Mouse (Mus musculus) telencephalon, adult 2 months (tissue): ENCODE results near the gene Hspa1a.
"Not testable (repeated sequence)": the region's sequence is repeated elsewhere in the genome, so short reads cannot be mapped to it uniquely, and the experiment has no call there.

Experiments
- DNase-seq: peaks from one replicate; pipeline ENCODE4 v3.0.0-alpha.2; 2011; ENCODE audit warnings: low read depth, low spot score

The Hspa1a gene

GRCm38 (mm10) chr17:35001452-35002152 is 29.6 kb upstream of the Hspa1a start:
- DNase-seq: no peak

DNA sequence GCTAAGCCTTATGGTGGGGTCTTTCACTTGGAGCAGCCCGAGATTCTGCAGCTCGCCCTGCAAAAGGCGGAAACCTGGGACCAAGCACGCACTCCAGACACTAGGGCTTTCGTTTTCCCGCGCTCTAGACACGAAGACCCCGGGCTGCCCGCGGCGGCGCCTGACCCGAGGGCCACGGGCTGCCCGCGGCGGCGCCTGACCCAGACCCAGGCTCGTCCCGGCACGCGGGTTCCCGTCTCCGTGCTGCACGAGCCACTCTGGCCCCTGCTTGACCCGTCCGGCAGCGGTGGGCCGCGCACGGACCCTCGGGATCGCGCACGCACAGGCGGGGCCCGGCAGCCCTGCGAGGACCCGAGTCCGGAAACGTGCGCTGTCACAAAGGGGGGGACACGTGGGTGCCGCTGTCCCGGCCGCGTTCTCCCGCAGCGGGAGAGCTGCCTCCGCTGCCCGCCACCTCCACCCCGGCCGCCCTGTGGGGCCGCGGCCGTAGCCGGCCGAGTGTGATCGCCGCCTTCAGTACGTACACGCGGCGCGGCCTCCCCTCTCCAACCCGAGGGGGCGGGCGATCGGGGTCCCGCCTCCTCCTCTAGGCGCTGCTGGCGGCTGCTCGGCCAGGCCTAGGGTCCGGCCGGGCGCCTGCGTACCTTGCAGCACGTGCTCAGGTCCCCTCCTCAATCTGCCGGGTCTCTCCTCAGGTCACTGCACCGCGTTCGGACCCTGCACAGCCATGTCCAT is 28.9 kb upstream of the Hspa1a start, which contains the start of gene Vars:
Vars (plus strand) TSS at position 271 of the 735 bp plus-strand sequence.
- DNase-seq: no peak

DNA sequence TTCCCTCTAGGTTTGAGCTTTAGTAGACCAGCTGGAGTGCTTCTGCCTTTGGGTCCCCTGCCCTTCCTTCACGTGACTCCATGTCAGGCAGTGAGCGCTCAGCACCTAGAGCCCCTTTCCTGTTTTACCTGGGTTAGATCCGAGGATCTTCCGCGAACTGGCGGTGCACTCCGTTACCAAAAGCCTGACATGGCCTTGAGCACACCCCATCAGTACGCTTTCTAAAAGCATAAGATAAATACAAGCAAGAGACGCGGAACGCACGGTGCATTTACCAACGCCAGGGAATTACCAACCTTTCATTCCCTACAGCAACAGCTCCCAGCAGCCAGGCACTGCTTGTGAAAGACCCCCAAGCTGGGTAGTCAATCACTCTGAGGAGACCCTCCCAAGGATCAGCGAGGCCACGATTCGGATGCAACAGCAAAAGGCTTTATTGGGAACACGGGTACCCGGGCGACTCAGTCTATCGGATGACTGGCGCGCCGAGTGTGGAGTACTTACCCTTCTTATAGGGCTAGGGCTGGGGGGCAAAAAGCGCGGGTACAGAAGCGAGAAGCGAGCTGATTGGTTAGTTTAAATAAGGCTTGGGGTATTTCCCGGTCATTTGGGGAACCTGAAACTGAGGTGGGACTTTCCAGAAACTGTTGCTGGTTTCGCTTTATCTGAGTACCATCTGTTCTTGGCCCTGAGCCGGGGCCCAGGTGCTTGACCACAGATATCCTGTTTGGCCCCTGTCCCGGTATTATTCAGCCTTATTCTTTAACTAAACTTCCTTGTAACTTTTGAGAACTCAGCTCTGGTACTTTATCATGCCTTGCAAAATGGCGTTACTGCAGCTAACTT is 28.1 kb upstream of the Hspa1a start:
- not testable (repeated sequence) for DNase-seq

GRCm38 (mm10) chr17:34998526-34999430 is 26.8 kb upstream of the Hspa1a start:
- DNase-seq: no peak

GRCm38 (mm10) chr17:34997142-34997483 is 25.2 kb upstream of the Hspa1a start:
- DNase-seq: no peak

- DNase-seq: no peak
Observed at GRCm38 (mm10) chr17:34996411-34997141, 24.6 kb upstream of the Hspa1a start.

DNA sequence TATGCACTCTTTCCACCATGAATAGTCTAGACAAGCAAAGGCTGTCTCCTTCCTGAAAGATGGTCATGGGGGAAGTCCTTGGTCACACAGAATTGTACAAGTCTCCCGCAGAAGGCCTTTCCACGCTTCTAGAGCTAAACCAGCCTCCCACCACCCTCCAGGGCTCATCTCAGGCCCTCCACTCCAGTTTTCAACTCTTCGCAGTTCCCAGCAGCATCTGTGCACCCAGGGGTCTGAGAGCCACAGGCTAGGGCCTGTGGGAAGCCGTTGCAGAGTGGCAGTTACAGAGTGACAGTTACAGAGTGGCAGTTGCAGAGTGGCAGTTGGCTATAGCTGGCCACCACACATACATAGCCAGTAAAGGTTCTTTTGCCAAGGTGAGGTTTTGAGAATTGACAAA is 24.0 kb upstream of the Hspa1a start:
- not testable (repeated sequence) for DNase-seq

- not testable (repeated sequence) for DNase-seq
Observed at GRCm38 (mm10) chr17:34995192-34995591, 23.2 kb upstream of the Hspa1a start.

DNA sequence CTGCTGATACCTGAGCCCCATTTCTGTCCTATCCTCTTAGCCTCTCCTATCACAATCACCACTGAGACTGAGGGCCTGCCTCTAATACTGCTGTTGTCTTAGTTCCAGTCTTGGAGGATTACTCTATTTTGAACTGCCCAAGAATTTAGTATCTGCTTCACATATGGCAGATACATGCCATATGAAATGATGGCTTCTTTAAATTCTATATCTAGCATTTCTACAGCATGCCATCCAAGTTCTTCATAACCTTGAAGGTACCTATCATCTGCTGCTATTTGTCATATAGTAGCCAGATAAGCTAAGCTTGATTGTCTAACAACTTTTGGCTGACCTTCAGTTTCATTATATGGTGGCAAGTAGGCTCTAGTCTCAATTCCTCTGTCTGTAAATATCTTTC is 22.8 kb upstream of the Hspa1a start:
- DNase-seq: no peak

DNA sequence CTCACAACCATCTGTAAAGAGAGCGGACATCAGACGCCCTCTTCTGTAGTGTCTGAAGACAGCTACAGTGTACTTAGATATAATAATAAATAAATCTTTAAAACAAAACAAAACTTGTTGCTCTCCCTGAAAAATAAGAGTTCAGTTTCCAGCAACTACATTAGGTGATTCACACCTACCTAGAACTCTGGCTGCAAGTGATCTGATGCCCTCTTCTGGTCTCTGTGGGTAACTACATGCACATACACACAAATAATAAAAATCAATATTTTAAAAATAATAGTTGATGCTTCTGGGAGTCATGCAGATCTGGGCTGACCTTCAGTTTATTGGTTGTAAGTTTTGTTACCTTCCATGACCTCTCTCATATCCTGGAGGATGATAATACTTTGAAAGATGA is 12.3 kb upstream of the Hspa1a start:
- no peak for DNase-seq

- no peak for DNase-seq
Observed at GRCm38 (mm10) chr17:34982328-34982727, 10.4 kb upstream of the Hspa1a start.

- peak; percentile 93 for DNase-seq
Observed at GRCm38 (mm10) chr17:34981690-34982180, 9.8 kb upstream of the Hspa1a start, which contains the start of gene Lsm2. Gene Lsm2, plus strand, starts transcription at chr17:34981862.

DNA sequence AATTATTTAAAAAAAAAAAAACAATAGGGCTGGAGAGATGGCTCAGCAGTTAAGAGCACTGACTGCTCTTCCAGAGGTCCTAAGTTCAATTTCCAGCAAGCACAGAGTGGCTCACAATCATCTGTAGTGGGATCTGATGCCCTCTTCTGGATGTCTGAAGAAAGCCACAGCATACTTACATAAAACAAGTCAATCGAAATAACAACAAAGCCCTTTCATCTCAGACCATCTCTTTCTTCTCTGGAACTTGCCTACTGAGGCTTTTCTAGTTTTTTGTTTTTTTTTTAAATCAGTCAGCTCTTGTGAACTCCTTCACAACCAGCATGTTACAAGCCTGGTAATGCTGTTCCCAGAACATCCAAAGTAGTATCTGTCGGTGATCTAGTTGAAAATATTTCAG is 8.7 kb upstream of the Hspa1a start:
- no peak for DNase-seq

DNA sequence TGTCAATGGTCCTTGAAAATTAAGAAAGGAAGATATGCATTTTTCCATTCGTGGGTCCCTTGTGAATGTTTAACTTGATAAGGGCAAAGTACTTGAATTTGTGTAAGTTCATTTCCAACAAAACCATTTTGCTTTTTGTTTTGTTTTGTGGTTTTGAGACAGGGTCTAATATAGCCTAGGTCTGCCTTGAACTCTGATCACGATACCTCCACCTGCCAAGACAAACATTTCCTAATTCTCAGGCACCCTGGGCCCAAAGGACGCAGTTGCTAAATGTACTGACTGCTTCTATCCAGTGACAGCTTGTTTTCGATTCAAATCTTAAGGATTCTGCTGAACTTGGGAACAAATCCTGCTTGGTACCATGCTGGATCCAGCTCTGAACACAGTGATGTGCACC is 7.7 kb upstream of the Hspa1a start:
- DNase-seq: no peak

- no peak for DNase-seq
Observed at GRCm38 (mm10) chr17:34978239-34978638, 6.3 kb upstream of the Hspa1a start.

DNA sequence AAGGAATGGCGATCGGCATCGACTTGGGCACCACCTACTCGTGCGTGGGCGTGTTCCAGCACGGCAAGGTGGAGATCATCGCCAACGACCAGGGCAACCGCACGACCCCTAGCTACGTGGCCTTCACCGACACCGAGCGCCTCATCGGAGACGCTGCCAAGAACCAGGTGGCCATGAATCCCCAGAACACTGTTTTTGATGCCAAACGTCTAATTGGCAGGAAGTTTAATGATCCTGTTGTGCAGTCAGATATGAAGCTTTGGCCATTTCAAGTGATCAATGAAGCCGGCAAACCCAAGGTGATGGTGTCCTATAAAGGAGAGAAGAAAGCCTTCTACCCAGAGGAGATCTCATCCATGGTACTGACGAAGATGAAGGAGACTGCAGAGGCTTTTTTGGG is 5.0 kb upstream of the Hspa1a start:
- DNase-seq: no peak

- DNase-seq: no peak
Observed at GRCm38 (mm10) chr17:34975581-34976492, 3.9 kb upstream of the Hspa1a start.

GRCm38 (mm10) chr17:34971694-34972068 is 275 bp downstream of the Hspa1a start:
- not testable (repeated sequence) for DNase-seq

GRCm38 (mm10) chr17:34970850-34971249 is 1.1 kb downstream of the Hspa1a start:
- DNase-seq: not testable (repeated sequence)
